Mouse (Mus musculus): ENCODE measurements at regions not wholly inside any gene's neighbourhood (a gene's known extent, or its start where the extent isn't known, plus 50 kb on each side); places are given as distances from the start of the nearest gene placed in this dataset.

GRCm38 (mm10) chr10:111800590-111800935, 171.9 kb upstream of the Krr1 start:
- H3K27ac ChIP-seq (ENCODE audit: insufficient read depth, low read depth) = no peak overlapping the region
- no peaks in the 10 kb centered on the region for H3K9me3 ChIP-seq (replicated peaks; ENCODE audit: low read length)
- H3K79me2 ChIP-seq (replicated peaks; ENCODE audit: control insufficient read depth, extremely low read depth, insufficient read depth, poor library complexity, severe bottlenecking) = no peaks in the 10 kb centered on the region
- H3K9ac ChIP-seq (ENCODE audit: insufficient read depth, low read depth) = no peak overlapping the region
- TF ChIP-seq MAZ (IDR thresholded peaks at IDR 0.05; ENCODE audit: low read depth, low read length) (no peak), CHD1 (IDR thresholded peaks at IDR 0.05; ENCODE audit: low read depth, low read length) (no peak), ZNF384 (IDR thresholded peaks at IDR 0.05; ENCODE audit: low read depth, low read length) (no peak), USF2 (conservative IDR thresholded peaks at IDR 0.05; ENCODE audit: low read depth, low read length) (no peak), SMC3 (IDR thresholded peaks at IDR 0.05; ENCODE audit: low read depth, low read length) (no peak), MAX (IDR thresholded peaks at IDR 0.05; ENCODE audit: low read length) (no peak), RAD21 (IDR thresholded peaks at IDR 0.05; ENCODE audit: low read depth, low read length) (no peak), GABPA (IDR thresholded peaks at IDR 0.05; ENCODE audit: insufficient replicate concordance, low read depth, low read length) (no peak), ZC3H11A (IDR thresholded peaks at IDR 0.05; ENCODE audit: low read depth, low read length) (no peak), MXI1 (IDR thresholded peaks at IDR 0.05; ENCODE audit: low read depth, low read length) (no peak), USF1 (IDR thresholded peaks at IDR 0.05; ENCODE audit: low read depth, low read length) (no peak), PAX5 (IDR thresholded peaks at IDR 0.05; ENCODE audit: low read length) (no peak), MEF2A (IDR thresholded peaks at IDR 0.05; ENCODE audit: borderline replicate concordance, low read depth, low read length) (no peak), MYC (IDR thresholded peaks at IDR 0.05; ENCODE audit: low read depth, low read length) (no peak), NRF1 (IDR thresholded peaks at IDR 0.05; ENCODE audit: low read depth, low read length) (no peak), TCF12 (IDR thresholded peaks at IDR 0.05; ENCODE audit: low read depth, low read length) (no peak)
- H3K27me3 ChIP-seq (replicated peaks) = no peaks in the 10 kb centered on the region
- H3K36me3 ChIP-seq (replicated peaks in 1 of 2; ENCODE audit: control insufficient read depth in 1 of 2, insufficient read depth in 1 of 2, low read length in 1 of 2) = no peaks in the 10 kb centered on the region
- dilution Hi-C loops (cut with MboI; ENCODE audit: extremely low pct_ligation_motif_present, extremely low pct_unique_long_range_greater_than_20kb, low sequenced_read_pairs) (no loop called here), in situ Hi-C loops (cut with MboI; ENCODE audit: low pct_ligation_motif_present, low pct_unique_long_range_greater_than_20kb, low sequenced_read_pairs) (no loop called here)
- no peak overlapping the region for H3K4me3 ChIP-seq (replicated peaks in 1 of 3; ENCODE audit: low read depth in 2 of 3, low read length in 2 of 3, poor library complexity in 1 of 3)
- no peak overlapping the region for H3K4me2 ChIP-seq (ENCODE audit: insufficient read depth, low read depth, poor library complexity, severe bottlenecking)
- DNase-seq (ENCODE audit: extremely low read depth) = no peak
- H3K4me1 ChIP-seq (ENCODE audit: control insufficient read depth in 1 of 2, insufficient read depth in 2 of 2) = no peaks in the 10 kb centered on the region

GRCm38 (mm10) chr10:111801021-111801793, 171.3 kb upstream of the Krr1 start:
- no peak overlapping the region for H3K9ac ChIP-seq (ENCODE audit: insufficient read depth, low read depth)
- no peak for TF ChIP-seq ZMIZ1 (IDR thresholded peaks at IDR 0.05; ENCODE audit: low read depth, low read length)
- no peak for TF ChIP-seq IRF4 (IDR thresholded peaks at IDR 0.05; ENCODE audit: low read depth, low read length)
- no peak for TF ChIP-seq POLR2AphosphoS2 (IDR thresholded peaks at IDR 0.05; ENCODE audit: low read depth, low read length)
- TF ChIP-seq RCOR1 (conservative IDR thresholded peaks at IDR 0.05; ENCODE audit: low read depth, low read length) = no peak
- no peak for TF ChIP-seq MEF2A (IDR thresholded peaks at IDR 0.05; ENCODE audit: borderline replicate concordance, low read depth, low read length)
- TF ChIP-seq USF1 (IDR thresholded peaks at IDR 0.05; ENCODE audit: low read depth, low read length) = no peak
- no peak for TF ChIP-seq SIN3A (IDR thresholded peaks at IDR 0.05; ENCODE audit: low read length)
- TF ChIP-seq ZC3H11A (IDR thresholded peaks at IDR 0.05; ENCODE audit: low read depth, low read length) = no peak
- no peak for TF ChIP-seq MYC (IDR thresholded peaks at IDR 0.05; ENCODE audit: low read depth, low read length)
- TF ChIP-seq USF2 (conservative IDR thresholded peaks at IDR 0.05; ENCODE audit: low read depth, low read length) = no peak
- no peak for TF ChIP-seq NELFE (IDR thresholded peaks at IDR 0.05; ENCODE audit: low read depth, low read length)
- no peak for TF ChIP-seq TBP (conservative IDR thresholded peaks at IDR 0.05; ENCODE audit: low read depth, low read length)
- TF ChIP-seq MAFK (IDR thresholded peaks at IDR 0.05; ENCODE audit: insufficient replicate concordance, low read length) = no peak
- no peak for TF ChIP-seq MAZ (IDR thresholded peaks at IDR 0.05; ENCODE audit: low read depth, low read length)
- TF ChIP-seq ZKSCAN1 (IDR thresholded peaks at IDR 0.05; ENCODE audit: borderline replicate concordance, low read depth, low read length) = no peak
- TF ChIP-seq CHD2 (IDR thresholded peaks at IDR 0.05; ENCODE audit: low read length) = no peak
- no peak overlapping the region for H3K4me3 ChIP-seq (replicated peaks in 1 of 3; ENCODE audit: low read depth in 2 of 3, low read length in 2 of 3, poor library complexity in 1 of 3)
- no peaks in the 10 kb centered on the region for H3K4me1 ChIP-seq (ENCODE audit: control insufficient read depth in 1 of 2, insufficient read depth in 2 of 2)
- H3K9me3 ChIP-seq (replicated peaks; ENCODE audit: low read length) = no peaks in the 10 kb centered on the region
- no peaks in the 10 kb centered on the region for H3K27me3 ChIP-seq (replicated peaks)
- H3K4me2 ChIP-seq (ENCODE audit: insufficient read depth, low read depth, poor library complexity, severe bottlenecking) = no peak overlapping the region
- dilution Hi-C loops (cut with MboI; ENCODE audit: extremely low pct_ligation_motif_present, extremely low pct_unique_long_range_greater_than_20kb, low sequenced_read_pairs) = no loop called here
- in situ Hi-C loops (cut with MboI; ENCODE audit: low pct_ligation_motif_present, low pct_unique_long_range_greater_than_20kb, low sequenced_read_pairs) = no loop called here
- H3K36me3 ChIP-seq (replicated peaks in 1 of 2; ENCODE audit: control insufficient read depth in 1 of 2, insufficient read depth in 1 of 2, low read length in 1 of 2) = no peaks in the 10 kb centered on the region
- H3K79me2 ChIP-seq (replicated peaks; ENCODE audit: control insufficient read depth, extremely low read depth, insufficient read depth, poor library complexity, severe bottlenecking) = no peaks in the 10 kb centered on the region
- no peak overlapping the region for H3K27ac ChIP-seq (ENCODE audit: insufficient read depth, low read depth)
- no peak for DNase-seq (ENCODE audit: extremely low read depth)
